Mouse (Mus musculus) liver, embryonic 11.5 days (tissue): ENCODE results near the gene Hoxb7. TPM values are rescaled to one million over a fixed set of nuclear protein-coding genes. Genes with fewer than 3 reads are reported as not detected.
A peak's percentile ranks its signal among the peaks of the same experiment; 100 is the strongest.

Experiments
- ATAC-seq: fragments of 200-750 bp; cut with Nextera tagmentation; replicated peaks from 2 replicates; pipeline ENCODE4 v1.8.0; 2017; ENCODE audit warnings: moderate number of reproducible peaks, mild to moderate bottlenecking, moderate TSS enrichment, moderate library complexity; ENCODE audit not compliant: low FRiP score
- DNase-seq: peaks from one replicate; pipeline ENCODE4 v3.0.0-alpha.2; 2017; ENCODE audit warnings: low spot score
- H3K27ac ChIP-seq: fragments of 300-500 bp; sonication (generic); 2 replicates; pipeline ENCODE4 v1.5.1; 2014; ENCODE audit warnings: mild to moderate bottlenecking, low read depth, low read length, control low read depth
- H3K27me3 ChIP-seq: fragments of 300-500 bp; sonication (generic); replicated peaks from 2 replicates; pipeline ENCODE4 v1.6.1; 2014; ENCODE audit warnings: low read length, mixed read lengths; ENCODE audit not compliant: control insufficient read depth, insufficient read depth
- H3K36me3 ChIP-seq: fragments of 300-500 bp; sonication (generic); 2 replicates; pipeline ENCODE4 v1.6.1; 2014; ENCODE audit warnings: mild to moderate bottlenecking, low read length, moderate library complexity, mixed read lengths; ENCODE audit not compliant: control insufficient read depth, insufficient read depth
- H3K4me1 ChIP-seq: fragments of 300-500 bp; sonication (generic); replicated peaks from 2 replicates; pipeline ENCODE4 v1.6.1; 2014; ENCODE audit warnings: low read length, mixed read lengths; ENCODE audit not compliant: control insufficient read depth, insufficient read depth
- H3K4me2 ChIP-seq: fragments of 300-500 bp; sonication (generic); 2 replicates; pipeline ENCODE4 v1.6.1; 2014; ENCODE audit warnings: mild to moderate bottlenecking, control low read depth, moderate library complexity
- H3K4me3 ChIP-seq: fragments of 300-500 bp; sonication (generic); 2 replicates; pipeline ENCODE4 v1.5.1; 2014; ENCODE audit warnings: low read depth, low read length, control low read depth
- H3K9ac ChIP-seq: fragments of 300-500 bp; sonication (generic); 2 replicates; pipeline ENCODE4 v1.6.1; 2014; ENCODE audit warnings: low read depth, low read length, control low read depth
- H3K9me3 ChIP-seq: fragments of 300-500 bp; sonication (generic); 2 replicates; pipeline ENCODE4 v1.6.1; 2016; ENCODE audit warnings: low read length, inconsistent platforms, mixed read lengths; ENCODE audit not compliant: control insufficient read depth
- WGBS: fragments of 180-500 bp; shearing (Covaris S2); extraction: QIAGEN DNeasy Blood & Tissue Kit; methylation state at CpG from one replicate; pipeline ENCODE4 v1.1.7; 2014; 5-methylcytosine and 5-hydroxymethylcytosine counted together
- polyA plus RNA-seq: library from polyadenylated mRNA; unstranded; fragments of >200 nt; fragmentation: Nextera tagmentation; extraction: Ambion mirVana; gene quantifications from 2 replicates; pipeline ENCODE4 v1.2.1, GENCODE M21; 2014

Gene Hoxb7
- polyA plus RNA-seq, 1 experiment from 2014 or later = 2.0 TPM

DNA sequence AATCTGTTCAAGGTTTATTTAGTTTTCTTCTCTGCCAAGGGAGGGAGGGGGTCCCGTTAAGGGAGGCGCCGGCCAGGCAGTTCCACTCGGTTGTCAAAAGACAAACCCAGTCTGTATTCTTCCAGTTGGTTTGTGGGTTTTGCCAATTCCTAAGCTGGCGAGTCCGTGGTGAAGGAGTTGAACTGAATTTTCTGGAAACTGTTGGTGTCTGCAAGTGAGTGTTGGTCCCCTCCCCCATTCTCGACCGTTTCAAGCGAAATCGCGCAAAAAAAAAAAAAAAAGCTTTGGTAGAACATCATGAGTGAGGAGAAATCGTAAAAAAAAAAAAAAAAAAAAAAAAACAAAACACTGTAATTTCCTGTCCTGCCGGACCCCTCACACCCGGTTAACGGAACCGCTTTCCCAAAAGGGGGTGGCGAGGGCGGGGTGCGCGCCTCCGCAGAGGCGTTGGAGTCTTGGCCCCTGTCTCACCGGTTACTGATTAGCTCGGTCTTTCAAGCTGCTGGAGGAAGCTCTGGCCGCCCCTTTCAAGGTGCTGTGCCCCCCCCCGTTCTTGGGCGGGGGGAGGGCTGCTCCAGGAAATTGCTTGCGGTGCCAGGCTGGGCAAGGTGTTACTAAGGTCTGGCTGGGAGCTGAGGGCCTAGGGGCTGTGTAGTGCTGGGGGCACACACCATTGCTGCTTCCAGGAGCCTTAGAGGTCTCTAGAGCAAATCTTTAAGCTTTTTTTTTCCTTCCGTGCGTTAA lies 8.8 kb downstream of the Hoxb7 start:
- H3K27me3 ChIP-seq = peaks cover 100% of the 10 kb centered on the region
- no peak overlapping the region for H3K27ac ChIP-seq
- peak overlapping the region; percentile 39 for H3K4me2 ChIP-seq
- no peaks in the 10 kb centered on the region for H3K36me3 ChIP-seq
- H3K4me1 ChIP-seq = 0 out of 2 replicates have a peak, but pooled peaks cover 7% of the 10 kb centered on the region
- ATAC-seq (no peak), DNase-seq (no peak)
- H3K9me3 ChIP-seq = no peaks in the 10 kb centered on the region
- under 1% methylated on average over 30 of the region's 30 CpGs for WGBS
- peak overlapping the region; percentile 23; the same call in 1 of the 2 replicates for H3K4me3 ChIP-seq
- H3K9ac ChIP-seq = no peak overlapping the region

DNA sequence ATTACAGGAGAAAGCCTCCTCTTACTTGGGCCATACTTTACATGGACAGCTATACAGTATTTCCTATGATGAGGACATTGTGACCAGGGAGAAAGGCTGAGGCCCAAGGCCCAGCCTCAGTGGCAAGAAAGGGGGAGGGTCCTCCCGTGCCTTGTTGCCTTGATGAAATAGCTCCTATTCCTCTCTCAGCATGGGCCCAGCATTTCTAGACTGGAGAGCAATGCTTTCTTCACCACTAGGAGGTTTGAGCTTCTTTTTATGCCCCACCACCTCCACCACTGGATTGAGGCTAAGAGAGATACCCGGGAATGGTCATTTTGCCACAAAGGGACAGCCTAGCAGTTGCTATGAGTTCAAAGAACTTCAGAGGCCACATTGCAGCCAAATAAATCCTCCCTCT lies 10.6 kb downstream of the Hoxb7 start:
- H3K27ac ChIP-seq = no peak overlapping the region
- 19% methylated on average over 2 of the region's 2 CpGs for WGBS
- DNase-seq (no peak), ATAC-seq (no peak)
- no peak overlapping the region for H3K9ac ChIP-seq
- no peaks in the 10 kb centered on the region for H3K9me3 ChIP-seq
- H3K4me3 ChIP-seq = no peak overlapping the region
- H3K36me3 ChIP-seq = no peaks in the 10 kb centered on the region
- H3K27me3 ChIP-seq = peaks cover 100% of the 10 kb centered on the region
- H3K4me2 ChIP-seq = no peak overlapping the region
- 0 out of 2 replicates have a peak, but pooled peaks cover 9% of the 10 kb centered on the region for H3K4me1 ChIP-seq

DNA sequence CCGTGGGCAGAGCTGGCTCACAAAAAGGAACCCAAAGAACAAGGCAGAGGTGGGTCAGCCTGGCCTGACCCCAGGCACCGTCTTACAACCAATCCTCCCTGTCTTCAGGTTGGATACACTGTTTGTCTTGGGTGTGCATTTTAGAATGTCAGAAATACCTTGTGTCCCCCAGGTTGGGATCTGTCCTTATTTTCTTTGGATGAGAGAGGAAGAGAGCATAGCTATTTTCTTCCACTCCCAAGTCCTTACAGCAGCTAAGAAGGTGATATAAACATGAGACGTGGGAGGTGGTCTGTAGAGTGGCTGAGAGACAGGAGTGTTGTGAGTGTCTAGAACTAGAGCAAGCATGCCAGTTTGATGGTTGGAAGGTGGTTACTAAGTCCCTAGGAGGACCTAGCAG lies 11.0 kb downstream of the Hoxb7 start:
- Histone ChIP-seq H3K27me3 (peaks cover 100% of the 10 kb centered on the region), H3K4me2 (no peak overlapping the region), H3K36me3 (no peaks in the 10 kb centered on the region), H3K27ac (no peak overlapping the region), H3K9ac (no peak overlapping the region), H3K9me3 (no peaks in the 10 kb centered on the region), H3K4me1 (0 out of 2 replicates have a peak, but pooled peaks cover 9% of the 10 kb centered on the region), H3K4me3 (no peak overlapping the region)
- WGBS = 24% methylated on average over 3 of the region's 3 CpGs
- ATAC-seq (no peak), DNase-seq (no peak)

DNA sequence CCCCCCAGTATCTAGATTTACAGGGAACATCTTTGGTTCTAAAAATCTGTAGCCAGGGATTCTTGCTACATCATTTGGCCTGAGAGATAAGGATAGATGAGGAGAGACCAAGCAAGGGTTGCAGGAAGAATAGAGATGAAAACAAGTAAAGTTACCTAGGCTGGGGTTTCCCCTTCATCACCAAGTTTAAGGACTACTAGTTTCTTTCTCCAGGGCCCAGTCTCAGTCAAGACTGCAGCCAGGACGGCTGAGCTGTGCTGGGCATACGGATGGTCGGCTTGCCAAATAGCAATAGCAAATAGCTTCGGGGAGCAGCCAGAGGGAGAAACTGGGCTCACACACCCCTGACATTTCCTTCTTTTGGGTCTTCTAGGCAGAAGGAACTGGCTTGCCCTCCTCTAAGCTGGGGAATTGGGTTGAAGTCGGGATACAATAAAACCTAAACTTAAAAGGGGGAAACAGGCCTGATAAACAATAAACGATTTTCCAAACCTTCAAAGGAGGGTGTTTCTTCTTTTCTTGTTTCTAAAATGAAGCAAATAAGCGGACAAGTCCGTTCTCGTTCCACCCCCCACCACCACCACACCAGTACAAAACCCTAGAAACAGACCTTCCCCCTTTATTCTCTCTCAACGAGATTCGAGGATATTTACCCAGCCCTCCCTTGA lies 11.7 kb downstream of the Hoxb7 start:
- no peak overlapping the region for H3K4me2 ChIP-seq
- no peak for ATAC-seq
- H3K9ac ChIP-seq = no peak overlapping the region
- H3K27me3 ChIP-seq = peaks cover 100% of the 10 kb centered on the region
- H3K36me3 ChIP-seq = no peaks in the 10 kb centered on the region
- no peak overlapping the region for H3K27ac ChIP-seq
- H3K4me1 ChIP-seq = 0 out of 2 replicates have a peak, but pooled peaks cover 9% of the 10 kb centered on the region
- H3K4me3 ChIP-seq = no peak overlapping the region
- H3K9me3 ChIP-seq = no peaks in the 10 kb centered on the region
- DNase-seq = no peak
- 12% methylated on average over 11 of the region's 11 CpGs for WGBS

DNA sequence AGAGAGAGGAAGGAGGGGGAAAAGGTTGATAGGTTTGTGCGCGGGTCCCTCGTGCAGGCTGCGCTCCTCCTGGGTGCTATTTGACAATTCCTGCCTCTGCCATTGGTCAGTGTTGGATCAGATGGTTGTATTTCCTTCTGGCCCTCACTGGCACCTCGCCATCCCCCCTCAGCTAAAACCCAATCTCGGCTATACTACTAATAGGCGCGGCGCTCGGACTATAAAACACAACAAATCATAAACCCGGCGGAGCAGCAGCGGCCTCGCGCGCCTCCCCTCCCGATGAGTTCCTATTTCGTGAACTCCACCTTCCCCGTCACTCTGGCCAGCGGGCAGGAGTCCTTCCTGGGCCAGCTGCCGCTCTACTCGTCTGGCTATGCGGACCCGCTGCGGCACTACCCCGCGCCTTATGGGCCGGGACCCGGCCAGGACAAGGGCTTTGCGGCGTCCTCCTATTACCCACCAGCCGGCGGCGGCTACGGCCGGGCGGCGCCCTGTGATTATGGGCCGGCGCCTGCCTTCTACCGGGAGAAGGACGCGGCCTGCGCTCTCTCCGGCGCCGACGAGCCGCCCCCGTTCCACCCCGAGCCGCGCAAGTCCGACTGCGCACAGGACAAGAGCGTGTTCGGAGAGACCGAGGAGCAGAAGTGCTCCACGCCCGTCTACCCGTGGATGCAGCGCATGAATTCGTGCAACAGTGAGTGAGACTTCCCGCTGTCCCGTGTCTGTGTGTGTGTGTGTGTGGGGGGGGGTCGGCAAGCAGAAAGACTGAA lies 12.7 kb downstream of the Hoxb7 start:
- H3K4me3 ChIP-seq = peak overlapping the region; percentile 44
- H3K9me3 ChIP-seq = no peaks in the 10 kb centered on the region
- under 1% methylated on average over 61 of the region's 66 CpGs for WGBS
- H3K4me1 ChIP-seq = 0 out of 2 replicates have a peak, but pooled peaks cover 9% of the 10 kb centered on the region
- H3K27ac ChIP-seq = no peak overlapping the region; the same call in 1 of the 2 replicates
- DNase-seq (no peak), ATAC-seq (no peak)
- peaks cover 100% of the 10 kb centered on the region for H3K27me3 ChIP-seq
- no peaks in the 10 kb centered on the region for H3K36me3 ChIP-seq
- H3K4me2 ChIP-seq = peak overlapping the region; percentile 61
- H3K9ac ChIP-seq = no peak overlapping the region

DNA sequence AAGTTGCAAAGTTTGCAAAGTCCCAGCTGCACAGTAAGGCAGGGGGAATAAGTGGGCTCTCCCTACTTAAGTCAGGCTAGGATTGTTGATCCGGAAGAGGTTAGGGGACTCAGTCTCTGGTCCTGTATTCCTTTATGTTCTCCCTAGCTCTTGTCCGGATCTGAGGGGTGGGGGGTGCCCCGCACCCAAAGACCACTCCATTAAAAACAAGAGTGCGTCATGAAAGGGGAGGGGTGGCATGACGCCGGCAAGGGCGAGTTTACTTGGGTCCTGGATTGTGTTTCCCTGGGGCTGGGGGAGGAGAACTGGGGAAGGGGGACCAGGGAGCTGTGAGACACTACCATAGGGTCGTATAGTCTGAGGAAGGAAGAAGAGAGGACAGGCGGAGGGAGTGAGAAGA lies 13.4 kb downstream of the Hoxb7 start:
- Histone ChIP-seq H3K27me3 (peaks cover 100% of the 10 kb centered on the region), H3K9ac (no peak overlapping the region), H3K4me1 (0 out of 2 replicates have a peak, but pooled peaks cover 9% of the 10 kb centered on the region), H3K9me3 (no peaks in the 10 kb centered on the region), H3K4me3 (peak overlapping the region; percentile 44; the same call in 1 of the 2 replicates), H3K4me2 (peak overlapping the region; percentile 61), H3K27ac (no peak overlapping the region), H3K36me3 (no peaks in the 10 kb centered on the region)
- WGBS = 3% methylated on average over 9 of the region's 9 CpGs
- DNase-seq = no peak
- ATAC-seq = no peak

DNA sequence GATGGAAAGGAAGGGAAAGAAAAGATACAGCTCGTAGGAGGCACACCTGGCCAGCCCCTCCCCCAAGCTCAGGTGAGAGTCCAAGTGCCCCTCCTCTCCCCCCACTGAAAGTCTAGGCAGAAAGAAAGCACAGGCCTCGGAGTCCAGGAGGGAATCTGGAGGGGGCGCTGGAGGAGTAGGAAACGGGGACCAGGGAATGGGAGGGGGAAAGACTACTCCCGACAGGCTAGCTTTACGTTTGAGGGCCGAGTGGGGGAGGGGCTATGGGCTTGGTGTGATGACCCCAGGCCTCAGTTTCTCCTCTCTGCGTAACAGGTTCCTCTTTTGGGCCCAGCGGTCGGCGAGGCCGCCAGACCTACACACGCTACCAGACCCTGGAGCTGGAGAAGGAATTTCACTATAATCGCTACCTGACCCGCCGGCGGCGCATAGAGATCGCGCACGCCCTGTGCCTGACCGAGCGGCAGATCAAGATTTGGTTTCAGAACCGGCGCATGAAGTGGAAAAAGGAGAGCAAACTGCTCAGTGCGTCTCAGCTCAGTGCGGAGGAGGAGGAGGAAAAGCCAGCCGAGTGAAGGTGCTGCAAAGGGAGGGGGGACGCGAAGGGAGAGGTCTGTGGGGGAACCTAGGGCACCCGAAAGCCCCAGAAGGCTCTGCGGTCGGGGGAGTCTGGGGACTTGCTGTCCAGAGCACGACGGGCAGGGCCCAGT lies 14.1 kb downstream of the Hoxb7 start:
- whole genome bisulfite sequencing = 3% methylated on average over 34 of the region's 35 CpGs
- no peak for ATAC-seq
- H3K4me3 ChIP-seq = peak overlapping the region; percentile 25; the same call in 1 of the 2 replicates

DNA sequence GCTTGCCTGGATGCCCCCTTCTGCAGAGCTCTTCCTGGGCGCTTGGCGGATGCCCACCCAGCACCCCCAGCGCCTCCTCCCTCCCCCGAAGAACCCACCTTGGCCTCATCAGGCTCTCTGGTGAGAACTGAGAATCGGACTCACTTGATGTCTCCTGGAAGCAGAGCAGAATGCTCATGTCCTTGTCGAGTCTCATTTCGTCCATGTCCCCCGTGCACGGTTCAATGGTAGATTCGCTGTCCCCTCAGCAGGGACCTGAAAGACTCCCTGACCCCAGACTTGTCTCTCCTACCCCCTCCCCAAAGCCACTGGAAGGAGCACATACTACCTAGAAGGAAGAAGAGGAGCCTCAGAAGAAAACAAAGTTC lies 14.6 kb downstream of the Hoxb7 start:
- Histone ChIP-seq H3K4me3 (peak overlapping the region; percentile 25; the same call in 1 of the 2 replicates), H3K9ac (no peak overlapping the region), H3K27ac (no peak overlapping the region), H3K9me3 (no peaks in the 10 kb centered on the region), H3K4me2 (peak overlapping the region; percentile 23), H3K36me3 (no peaks in the 10 kb centered on the region), H3K27me3 (peaks cover 100% of the 10 kb centered on the region), H3K4me1 (0 out of 2 replicates have a peak, but pooled peaks cover 6% of the 10 kb centered on the region)
- ATAC-seq = no peak
- 23% methylated on average over 10 of the region's 10 CpGs for WGBS
- DNase-seq = no peak

More for the DNA sequence above, 14.1 kb downstream of the Hoxb7 start:
- H3K36me3 ChIP-seq = no peaks in the 10 kb centered on the region
- H3K9ac ChIP-seq = no peak overlapping the region
- H3K4me2 ChIP-seq = peak overlapping the region; percentile 23
- no peak for DNase-seq
- 0 out of 2 replicates have a peak, but pooled peaks cover 7% of the 10 kb centered on the region for H3K4me1 ChIP-seq
- no peak overlapping the region for H3K27ac ChIP-seq
- H3K9me3 ChIP-seq = no peaks in the 10 kb centered on the region
- peaks cover 100% of the 10 kb centered on the region for H3K27me3 ChIP-seq
